Mouse (Mus musculus) olfactory bulb, adult 2 months (tissue): ENCODE data around the gene Cabp2. TPM values are rescaled to one million over a fixed set of nuclear protein-coding genes. Genes with fewer than 3 reads are reported as not detected.

Experiments
- H3K27ac ChIP-seq: fragments of 200-500 bp; 2 replicates; pipeline ENCODE4 v1.5.1; 2012; ENCODE audit warnings: low read depth, low read length; ENCODE audit not compliant: insufficient read depth
- H3K4me1 ChIP-seq: fragments of 200-500 bp; 2 replicates; pipeline ENCODE4 v1.6.1; 2012; ENCODE audit warnings: low read length; ENCODE audit not compliant: control insufficient read depth, insufficient read depth
- H3K4me3 ChIP-seq: fragments of 200-500 bp; 2 replicates; pipeline ENCODE4 v1.5.1; 2012; ENCODE audit warnings: mild to moderate bottlenecking, low read depth, low read length, moderate library complexity; ENCODE audit not compliant: insufficient read depth
- CTCF ChIP-seq: fragments of 200-500 bp; IDR thresholded peaks from 2 replicates; pipeline ENCODE4 v1.5.1; 2012; ENCODE audit warnings: low read depth, mild to moderate bottlenecking, low read length, moderate library complexity; ENCODE audit not compliant: insufficient read depth
- POLR2A ChIP-seq: fragments of 200-500 bp; IDR thresholded peaks from 2 replicates; pipeline ENCODE4 v1.6.1; 2012; ENCODE audit warnings: mild to moderate bottlenecking, low read depth, low read length, moderate library complexity; ENCODE audit not compliant: insufficient read depth
- WGBS: fragments of 180-500 bp; shearing (Covaris S2); methylation state at CpG from one replicate; pipeline ENCODE4 v1.1.7; 2018; 5-methylcytosine and 5-hydroxymethylcytosine counted together
- polyA plus RNA-seq: library from polyadenylated mRNA; stranded (reverse); fragments of >200 nt; gene quantifications from 2 replicates; pipeline ENCODE4 v1.2.4, GENCODE M21; 2012; ENCODE audit warnings: low replicate concordance; ENCODE audit not compliant: missing spikeins, insufficient read depth, insufficient read length

Cabp2 gene
- polyA plus RNA-seq, 1 experiment = not detected

DNA sequence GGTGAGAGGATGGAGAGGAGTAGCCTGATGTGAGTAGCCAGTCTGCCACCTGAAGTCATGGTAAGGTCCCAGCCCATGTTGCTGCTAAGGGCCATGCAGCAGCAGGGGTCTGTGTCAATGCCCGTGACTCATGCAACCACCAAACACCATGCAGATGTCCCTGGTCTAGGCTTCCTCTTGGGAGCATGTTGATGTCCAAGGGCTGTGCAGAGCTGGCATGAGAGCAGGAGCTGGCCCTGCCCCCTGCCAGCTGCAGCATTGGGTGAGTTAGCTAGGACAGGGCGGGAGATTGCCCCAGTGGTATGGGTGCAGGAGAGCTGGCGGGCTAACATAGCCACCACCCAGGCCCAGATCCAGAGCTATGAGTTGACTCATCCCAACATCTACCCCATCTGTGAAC lies 9.1 kb downstream of the Cabp2 start:
- TF ChIP-seq CTCF = no peak
- no peak for TF ChIP-seq POLR2A
- H3K27ac ChIP-seq = no peak overlapping the region
- 91% methylated on average over 3 of the region's 3 CpGs for WGBS

DNA sequence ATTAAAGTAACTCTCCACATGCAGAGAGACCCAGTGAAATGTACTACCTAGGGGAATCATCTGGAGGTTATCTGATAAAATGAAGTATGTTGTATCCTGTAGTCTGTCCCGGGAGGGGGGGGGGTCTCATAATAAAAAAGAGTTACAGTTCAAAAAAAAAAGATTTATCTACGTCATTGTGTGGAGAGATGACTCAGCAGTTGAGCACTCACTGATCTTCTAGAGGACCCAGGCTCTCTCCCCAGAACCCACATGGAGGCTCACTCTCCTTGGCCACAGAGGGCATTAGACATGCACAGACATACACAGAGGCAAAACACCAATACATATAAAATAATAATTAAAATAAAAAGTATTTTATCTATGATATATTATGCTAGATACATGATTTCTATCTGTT lies 10.0 kb downstream of the Cabp2 start:
- no peak for TF ChIP-seq POLR2A
- no peak for TF ChIP-seq CTCF
- H3K4me3 ChIP-seq = no peak overlapping the region
- WGBS = 75% methylated on average over 2 of the region's 2 CpGs
- no peak overlapping the region for H3K27ac ChIP-seq
- H3K4me1 ChIP-seq = peaks cover 6% of the 10 kb centered on the region

More for the DNA sequence above, 9.1 kb downstream of the Cabp2 start:
- Histone ChIP-seq H3K4me1 (peaks cover 5% of the 10 kb centered on the region), H3K4me3 (no peak overlapping the region)

DNA sequence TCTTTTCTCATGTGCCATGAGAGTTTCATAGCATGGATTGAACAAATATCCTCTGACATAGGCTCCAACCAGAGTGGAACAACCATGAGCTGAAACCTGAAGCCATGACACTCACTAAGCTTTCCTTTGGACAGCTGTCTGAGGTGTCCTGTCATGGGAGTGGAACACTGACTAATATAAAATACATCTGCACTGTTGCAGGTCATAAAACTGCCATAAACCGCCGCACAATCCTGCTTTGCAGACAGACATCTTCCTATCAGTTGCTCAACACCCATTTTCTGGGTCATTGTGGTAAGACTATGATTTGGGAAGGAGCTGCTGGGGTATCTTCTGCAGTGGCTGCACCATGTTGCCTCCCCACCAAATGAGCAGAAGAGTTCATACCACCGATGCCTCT lies 11.4 kb downstream of the Cabp2 start:
- peaks cover 12% of the 10 kb centered on the region for H3K4me1 ChIP-seq
- no peak overlapping the region for H3K27ac ChIP-seq
- no peak overlapping the region for H3K4me3 ChIP-seq
- WGBS = 90% methylated on average over 3 of the region's 3 CpGs
- no peak for TF ChIP-seq POLR2A
- TF ChIP-seq CTCF = no peak

DNA sequence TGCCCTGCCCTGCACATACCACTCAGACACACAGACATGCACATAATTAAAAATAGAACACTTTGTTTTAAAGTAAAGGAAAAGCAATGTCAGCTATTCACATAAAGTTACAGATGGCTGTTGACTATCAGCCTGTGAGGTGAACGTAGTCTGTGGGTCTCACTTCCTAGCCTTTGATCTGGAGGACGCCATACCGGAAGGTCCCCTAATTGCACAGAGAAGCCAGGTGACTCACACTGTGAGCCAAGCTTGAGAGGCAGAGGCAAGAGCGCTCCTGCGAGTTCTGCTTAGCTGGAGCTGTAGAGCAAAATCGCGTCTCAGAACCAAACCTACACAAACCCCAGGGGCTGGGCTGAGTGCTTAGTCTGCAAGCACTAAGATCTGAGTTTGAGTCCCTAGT lies 12.4 kb downstream of the Cabp2 start:
- H3K4me1 ChIP-seq = peaks cover 20% of the 10 kb centered on the region
- TF ChIP-seq CTCF (no peak), POLR2A (no peak)
- no peak overlapping the region for H3K4me3 ChIP-seq
- 62% methylated on average over 7 of the region's 7 CpGs for WGBS
- H3K27ac ChIP-seq = no peak overlapping the region

DNA sequence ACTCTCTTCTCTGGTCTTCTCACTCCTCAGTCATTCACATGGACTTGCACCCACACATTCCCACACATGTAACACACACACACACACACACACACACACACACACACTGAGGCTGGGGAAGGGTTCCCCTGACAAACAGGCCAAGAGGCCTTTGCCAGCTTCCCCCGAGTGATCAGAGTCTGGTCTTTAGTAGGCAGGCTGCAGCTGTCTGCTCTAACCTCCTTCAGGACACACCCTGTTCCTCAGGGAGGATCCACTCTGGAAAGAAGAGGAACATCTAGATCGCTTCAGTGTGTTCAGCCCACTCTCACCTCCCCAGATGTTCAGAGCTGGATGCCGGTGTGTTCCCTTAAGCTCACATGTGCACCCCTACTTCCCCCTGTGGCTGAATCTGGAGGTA lies 13.0 kb downstream of the Cabp2 start:
- H3K4me1 ChIP-seq = peaks cover 22% of the 10 kb centered on the region
- WGBS = 78% methylated on average over 3 of the region's 3 CpGs
- no peak overlapping the region for H3K4me3 ChIP-seq
- no peak for TF ChIP-seq POLR2A
- TF ChIP-seq CTCF = no peak
- H3K27ac ChIP-seq = no peak overlapping the region

DNA sequence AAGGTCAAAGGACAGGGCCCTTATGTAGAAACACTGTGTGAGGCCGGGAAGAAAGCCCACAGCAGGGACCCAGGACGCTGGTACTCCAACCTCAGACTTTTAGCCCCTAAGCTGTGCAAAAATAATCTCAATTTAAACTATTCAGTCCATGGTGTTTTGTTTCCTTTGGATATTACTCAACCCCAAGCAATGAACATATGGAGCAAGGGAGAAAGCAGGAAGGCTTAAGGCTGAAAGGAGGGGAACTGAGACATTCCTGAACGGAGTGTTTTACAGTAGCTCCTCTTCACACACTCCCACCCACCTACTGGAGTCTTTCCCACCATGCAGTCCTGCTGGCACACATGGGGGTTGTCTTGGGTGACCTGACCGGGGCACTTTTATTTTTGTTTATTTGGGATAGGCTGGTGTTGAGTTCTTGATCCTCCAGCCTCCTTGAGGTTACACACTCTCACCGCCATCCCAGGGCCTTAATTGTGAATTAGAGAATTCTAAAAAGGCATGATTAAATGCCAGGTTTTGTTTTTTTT lies 13.5 kb downstream of the Cabp2 start:
- H3K27ac ChIP-seq = no peak overlapping the region
- TF ChIP-seq CTCF (no peak), POLR2A (no peak)
- H3K4me3 ChIP-seq = no peak overlapping the region
- peaks cover 26% of the 10 kb centered on the region for H3K4me1 ChIP-seq
- WGBS = 78% methylated on average over 5 of the region's 5 CpGs

DNA sequence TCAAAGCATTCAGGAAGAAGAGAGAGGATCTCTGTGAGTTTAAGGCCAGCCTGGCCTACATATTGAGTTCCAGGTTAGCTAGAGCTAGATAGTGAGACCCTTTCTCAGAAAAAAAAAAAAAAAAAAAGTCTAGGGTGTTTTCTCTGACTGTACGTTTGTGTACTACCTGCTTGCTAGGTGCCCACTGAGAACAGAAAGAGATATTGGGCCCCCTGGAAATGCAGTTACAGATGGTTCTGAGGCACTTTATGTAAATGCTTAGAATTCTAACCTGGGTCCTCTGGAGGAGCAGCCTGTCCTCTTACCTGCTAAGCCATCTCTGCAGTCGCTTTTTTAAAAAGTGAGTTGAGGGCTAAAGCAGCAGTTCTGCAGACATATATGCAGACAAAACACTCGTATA lies 14.4 kb downstream of the Cabp2 start:
- no peak overlapping the region for H3K27ac ChIP-seq
- H3K4me1 ChIP-seq = peaks cover 30% of the 10 kb centered on the region
- 68% methylated on average over 3 of the region's 3 CpGs for WGBS
- TF ChIP-seq CTCF (no peak), POLR2A (no peak)
- H3K4me3 ChIP-seq = no peak overlapping the region

DNA sequence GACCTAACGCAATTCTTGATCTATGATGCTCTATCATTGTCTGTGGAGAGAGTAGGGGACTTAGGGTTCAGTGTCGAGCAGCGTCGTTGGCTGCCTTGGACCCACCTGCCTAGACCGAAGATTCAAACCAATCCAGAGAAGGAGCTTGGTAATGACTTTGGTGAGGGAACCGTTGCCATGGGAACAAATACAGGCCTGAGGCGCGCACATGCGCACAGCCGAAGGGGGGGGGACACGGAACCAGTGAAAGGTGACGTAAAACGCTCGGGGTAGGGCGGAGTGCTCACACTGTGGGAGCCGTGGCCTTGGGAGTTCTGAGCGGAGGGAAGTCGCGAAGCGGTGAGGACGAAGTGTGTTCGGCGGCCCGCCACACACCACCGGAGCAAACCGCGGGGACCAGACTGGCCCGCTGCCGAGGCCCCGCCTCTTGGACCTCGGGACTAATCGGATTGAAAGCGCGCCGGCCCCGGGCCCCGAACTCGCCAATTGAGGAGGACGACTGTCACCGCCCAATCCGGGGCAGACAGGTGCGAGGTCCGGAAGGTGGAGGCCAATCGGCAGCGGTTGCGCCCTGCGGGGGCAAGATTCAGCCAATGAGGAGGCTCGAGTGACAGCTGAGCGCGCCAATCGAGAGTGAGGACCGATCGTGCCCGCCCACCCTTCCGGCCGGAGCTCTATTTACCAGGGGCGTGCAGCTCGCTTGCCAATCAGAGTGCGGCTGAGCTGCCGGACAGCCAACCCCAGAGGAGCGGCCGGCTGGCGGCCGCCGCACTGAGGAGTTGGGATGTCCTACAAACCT lies 15.5 kb downstream of the Cabp2 start, which contains the start of gene Cdk2ap2:
Gene Cdk2ap2 (plus strand): TSS at position 541 of the 799 bp plus-strand sequence.
- H3K27ac ChIP-seq = peak within 1 kb of the TSS; percentile 93

DNA sequence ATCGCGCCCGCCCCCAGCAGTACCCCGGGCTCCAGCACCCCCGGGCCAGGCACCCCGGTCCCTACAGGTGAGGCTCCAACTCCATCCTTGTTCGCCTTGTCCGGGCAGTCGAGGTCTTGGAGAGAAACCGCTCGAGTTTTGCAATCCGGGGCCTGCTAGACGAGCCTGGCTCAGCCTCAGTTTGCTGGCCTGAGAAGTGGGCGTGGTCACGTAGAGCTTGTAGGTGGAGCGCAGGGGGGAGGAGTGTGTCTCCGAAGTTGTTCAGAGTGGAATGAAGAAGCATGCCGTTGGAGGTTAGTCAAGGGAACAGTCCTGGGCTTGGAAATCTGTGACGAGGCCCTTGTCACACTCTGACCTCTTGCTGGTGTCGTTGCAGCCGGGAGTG lies 16.1 kb downstream of the Cabp2 start:
- H3K4me1 ChIP-seq = peaks cover 38% of the 10 kb centered on the region
- H3K27ac ChIP-seq = no peak overlapping the region
- WGBS = 2% methylated on average over 21 of the region's 21 CpGs
- no peak for TF ChIP-seq CTCF
- no peak for TF ChIP-seq POLR2A
- peak overlapping the region; percentile 57 for H3K4me3 ChIP-seq

More for the DNA sequence above, 15.5 kb downstream of the Cabp2 start, which contains the start of gene Cdk2ap2:
- TF ChIP-seq POLR2A (peak; percentile 52), CTCF (0 out of 2 replicates have a peak, but pooled peaks have one; percentile 2)
- under 1% methylated on average over 65 of the region's 65 CpGs for whole genome bisulfite sequencing
- H3K4me3 ChIP-seq = peak within 1 kb of the TSS; percentile 66
- H3K4me1 ChIP-seq = peaks cover 35% of the 10 kb centered on the region
